Mouse (Mus musculus) layer of hippocampus, postnatal 14 days (tissue): ENCODE measurements around the gene Tsga10ip. TPM values are rescaled to one million over a fixed set of nuclear protein-coding genes. Genes with fewer than 3 reads are reported as not detected.
A peak's percentile ranks its signal among the peaks of the same experiment; 100 is the strongest.

Source experiments
- DNase-seq, 2 experiments: peaks; one replicate each; pipeline ENCODE4 v3.0.0; 2021 to 2022; ENCODE audit warnings: low spot score in 2 of 2, mixed read lengths in 1 of 2
- long read RNA-seq, 2 experiments: library from polyadenylated mRNA; stranded (forward); transcript quantifications; one replicate each; pipeline ENCODE4 v2.0.0; 2021
- total RNA-seq, 2 experiments: library from RNA; stranded (reverse); gene quantifications; 2 replicates each; pipeline ENCODE4 v1.2.3; 2021

The Tsga10ip gene
- total RNA-seq, result under 1 TPM in 1 of 2 experiments, not detected in 1; 0.67 TPM
- long read RNA-seq, experiment 1, partial matches to known transcripts, result 0 of 1 reads
- long read RNA-seq, experiment 1, other reads (novel, unspliced or antisense), result 1 of 1 reads
- long read RNA-seq, experiment 2, result 0 reads

DNA sequence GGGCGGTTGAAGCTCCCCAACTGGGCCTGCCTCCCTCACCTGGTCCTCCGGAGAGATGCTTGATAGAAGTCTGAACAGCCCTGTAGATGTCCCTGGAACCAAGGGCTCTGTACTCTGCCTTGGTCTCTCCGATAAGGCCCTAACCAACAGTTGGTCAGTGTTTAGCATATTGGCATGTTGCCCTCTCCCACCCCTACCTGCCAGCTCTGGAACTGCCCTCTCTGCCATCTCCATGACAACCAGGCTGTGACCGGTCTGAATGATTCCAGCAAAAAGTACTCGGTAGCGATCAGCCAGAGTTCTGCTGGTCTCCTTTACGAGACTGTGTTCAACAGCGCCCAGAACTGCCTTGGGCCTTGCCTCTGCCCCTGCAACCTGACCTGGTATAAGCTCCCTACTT, at the start of gene Tsga10ip:
Tsga10ip (minus strand) TSS at position 234 of the 400 bp plus-strand sequence.
- no peak for DNase-seq

DNA sequence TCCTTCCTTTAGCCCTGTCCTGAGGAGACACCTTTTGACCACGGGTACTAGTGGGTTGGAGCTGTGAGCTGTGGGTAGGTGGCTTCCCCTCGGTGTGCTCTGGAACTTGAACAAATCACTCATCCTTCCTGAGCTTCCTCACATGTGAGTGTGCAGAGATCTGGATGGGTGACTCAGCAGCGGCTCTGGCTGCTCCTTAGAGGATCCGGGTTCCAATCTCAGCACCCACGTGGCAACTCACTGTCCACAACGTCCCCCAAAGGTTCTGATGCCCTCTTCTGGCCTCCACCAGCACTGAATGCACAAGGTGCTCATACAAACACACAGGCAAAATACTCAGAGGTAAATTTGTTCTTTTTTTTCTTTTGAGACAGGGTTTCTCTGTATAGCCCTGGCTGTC, 49.4 kb upstream of the Tsga10ip start:
- no peak for DNase-seq

DNA sequence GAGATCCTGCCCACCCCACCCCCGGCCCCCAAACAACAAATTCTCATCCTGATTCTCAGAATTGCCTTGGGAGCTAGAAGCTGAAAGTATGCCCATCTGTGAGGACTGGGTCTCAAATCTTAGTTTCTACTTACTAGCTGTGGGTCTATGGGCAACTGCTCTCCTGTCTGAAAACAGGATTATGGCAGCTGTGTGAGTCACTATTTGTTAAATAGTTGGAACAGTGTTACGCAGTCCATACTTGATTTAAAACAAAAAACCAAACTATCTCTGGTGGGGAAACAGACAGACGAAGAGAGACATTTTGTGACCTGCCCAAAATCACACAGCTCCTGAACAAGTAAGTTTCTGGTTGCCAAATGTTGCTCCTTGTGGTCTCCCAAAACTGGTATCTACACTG, 47.3 kb upstream of the Tsga10ip start:
- DNase-seq, result no peak

DNA sequence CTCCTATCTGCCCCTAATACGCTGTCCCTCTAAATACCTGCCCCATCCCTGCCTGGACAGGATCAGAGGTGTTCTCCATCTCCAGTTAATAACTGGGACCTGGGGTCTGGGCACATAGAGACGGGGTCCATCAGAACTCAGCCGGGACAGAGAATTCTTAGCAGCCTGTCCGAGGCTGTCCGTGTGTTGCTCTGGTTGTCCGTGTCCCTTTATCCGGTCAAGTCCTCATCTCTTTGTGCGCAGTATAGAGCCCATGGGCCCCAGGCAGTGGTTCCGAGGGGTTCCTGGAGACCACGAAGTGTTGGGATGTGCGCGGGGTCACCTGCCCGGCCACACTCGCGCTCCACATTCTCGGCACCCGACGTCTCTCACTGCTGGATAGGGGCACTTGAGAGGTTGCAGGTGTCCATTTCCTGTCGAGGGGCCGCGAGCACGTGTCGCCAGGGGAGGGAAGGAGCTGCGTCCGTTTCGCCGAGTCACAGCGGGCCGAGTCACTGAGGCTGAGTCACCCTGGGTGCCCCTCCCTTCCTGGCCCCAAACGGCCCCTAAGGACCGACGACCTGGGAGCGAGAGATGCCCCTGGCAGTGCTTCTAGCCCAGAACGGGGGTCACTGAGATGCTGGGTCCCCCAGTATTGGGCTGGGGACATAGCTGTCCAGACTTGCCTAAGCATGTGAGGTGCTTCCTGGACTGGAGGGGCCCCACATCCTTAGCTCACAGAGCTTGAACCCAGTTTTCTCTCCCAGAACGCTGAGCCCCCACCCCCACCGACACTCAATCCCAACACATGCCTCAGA, 46.2 kb upstream of the Tsga10ip start:
- DNase-seq, result no peak

DNA sequence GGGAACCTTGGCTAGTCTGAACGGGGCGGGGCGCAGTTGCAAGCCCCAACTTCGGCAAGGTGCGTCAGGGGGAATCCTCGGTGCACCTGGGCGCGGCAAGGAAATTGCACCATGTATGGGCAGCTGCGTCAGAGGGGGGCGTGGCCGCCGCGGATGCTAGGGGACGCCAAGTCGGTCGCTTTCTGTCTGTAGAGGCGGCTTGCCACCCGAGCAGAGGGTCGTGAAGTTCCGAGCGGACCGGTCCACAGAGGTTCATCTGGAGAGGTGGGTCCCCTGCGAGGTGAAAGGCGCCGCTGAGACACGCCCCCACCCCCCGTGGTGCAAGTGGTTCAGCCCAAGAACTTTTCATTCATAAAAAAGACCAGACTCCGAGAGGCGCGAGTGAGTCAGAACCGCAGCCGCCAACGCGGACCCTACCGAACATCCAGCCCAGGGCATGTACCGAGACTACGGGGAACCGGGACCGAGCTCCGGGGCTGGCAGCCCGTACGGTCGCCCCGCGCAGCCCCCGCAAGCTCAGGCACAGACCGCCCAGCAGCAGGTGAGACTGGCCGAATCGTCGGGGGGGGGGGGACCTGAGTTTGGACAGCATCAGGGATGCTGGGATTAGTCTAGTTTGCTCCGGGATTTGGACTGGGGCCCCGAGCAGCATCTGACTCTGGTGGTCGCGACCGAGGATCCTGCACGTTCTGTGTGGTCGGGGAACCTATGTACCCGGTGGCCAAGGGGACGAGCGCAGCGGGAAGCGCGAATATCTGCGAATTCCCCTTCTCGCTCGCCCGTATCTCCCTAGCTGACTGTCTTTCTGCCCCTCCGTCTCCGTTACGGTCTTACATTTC, 45.4 kb upstream of the Tsga10ip start, which contains the start of gene Fosl1:
Fosl1 (plus strand) TSS at position 33 of the 839 bp plus-strand sequence.
- DNase-seq, result peak in 1 of 2 experiments; percentile 53

DNA sequence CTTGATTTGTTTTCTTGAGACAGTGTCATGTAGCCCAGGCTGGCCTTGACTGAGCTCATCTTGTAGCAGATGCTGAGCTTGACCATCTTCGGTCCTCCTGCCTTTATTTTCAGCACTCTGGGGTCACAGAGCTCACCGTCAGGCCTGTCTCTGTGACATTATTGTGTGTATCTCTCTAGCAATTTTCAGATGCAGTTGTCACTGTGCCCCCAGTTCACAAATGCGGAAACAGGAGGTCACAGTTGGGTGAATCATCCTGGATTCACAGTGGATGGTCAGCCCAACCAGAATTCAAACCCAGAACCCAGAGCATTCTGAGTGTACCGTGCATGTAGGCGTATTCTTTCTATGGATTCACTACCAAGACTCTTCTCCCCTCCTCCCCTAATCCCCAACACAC, 43.4 kb upstream of the Tsga10ip start:
- DNase-seq, result no peak

DNA sequence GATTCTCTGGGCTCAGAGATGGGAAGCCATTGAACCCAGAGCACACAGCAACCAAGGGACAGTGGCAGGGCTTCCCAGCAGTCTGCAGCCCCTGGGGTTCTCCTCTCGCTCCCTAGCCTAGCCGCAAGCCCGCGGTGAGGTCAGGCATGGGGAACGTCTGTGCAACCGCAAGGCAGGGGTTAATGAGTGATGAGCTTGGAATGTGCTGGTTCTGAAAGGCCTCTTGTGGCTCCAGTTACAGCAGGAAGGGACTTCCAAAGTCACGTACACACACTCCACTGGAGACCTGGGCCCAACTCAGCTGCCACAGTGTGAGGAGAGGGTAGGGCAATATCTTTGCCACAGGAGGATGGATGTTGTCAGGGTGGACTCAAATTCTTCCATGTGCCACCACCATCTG, 42.6 kb upstream of the Tsga10ip start:
- no peak for DNase-seq

DNA sequence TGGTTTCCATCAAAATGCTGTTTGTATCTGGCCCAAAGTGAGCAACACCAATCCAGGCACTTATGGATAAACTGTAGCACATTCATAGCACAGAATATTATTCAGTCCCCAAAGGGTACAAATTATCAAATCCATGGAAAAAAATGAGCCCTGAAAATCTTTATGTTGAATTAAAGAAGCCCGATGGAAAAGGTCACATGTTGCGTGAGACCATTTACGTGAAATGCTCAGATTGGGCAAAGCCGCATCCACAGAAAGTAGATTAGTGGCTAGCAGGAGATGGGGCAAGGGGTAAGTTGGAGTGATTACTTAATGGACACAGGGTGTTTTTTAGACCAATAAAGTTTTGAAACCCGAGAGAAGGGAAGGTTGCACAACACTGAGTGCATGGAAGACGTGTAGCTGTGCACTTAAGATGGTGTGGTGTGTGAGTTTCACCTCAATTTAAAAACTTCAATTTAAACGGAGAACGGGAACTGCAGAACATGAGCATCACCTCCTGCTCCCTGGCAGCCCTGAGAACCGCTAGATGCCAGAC, 42.1 kb upstream of the Tsga10ip start:
- no peak for DNase-seq

DNA sequence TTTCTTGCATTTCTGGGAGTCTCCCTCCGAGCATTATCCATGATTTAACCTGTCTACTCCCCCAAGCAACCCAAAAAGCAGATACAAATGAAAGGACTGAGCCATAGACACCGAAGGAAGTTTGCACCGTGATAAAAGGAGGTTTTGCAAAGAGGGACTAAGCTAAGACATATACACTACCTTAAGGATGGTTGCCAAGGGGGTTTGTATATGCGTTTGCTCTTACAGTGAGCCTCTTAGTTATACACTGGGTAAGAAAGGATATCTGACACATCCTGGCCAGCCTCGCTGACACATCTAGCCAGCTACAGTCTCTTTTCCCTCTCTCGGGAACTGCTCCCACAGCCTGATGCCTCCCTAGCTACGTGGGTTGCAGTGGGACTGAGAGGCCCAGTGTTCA, 31.6 kb upstream of the Tsga10ip start:
- DNase-seq, result no peak

DNA sequence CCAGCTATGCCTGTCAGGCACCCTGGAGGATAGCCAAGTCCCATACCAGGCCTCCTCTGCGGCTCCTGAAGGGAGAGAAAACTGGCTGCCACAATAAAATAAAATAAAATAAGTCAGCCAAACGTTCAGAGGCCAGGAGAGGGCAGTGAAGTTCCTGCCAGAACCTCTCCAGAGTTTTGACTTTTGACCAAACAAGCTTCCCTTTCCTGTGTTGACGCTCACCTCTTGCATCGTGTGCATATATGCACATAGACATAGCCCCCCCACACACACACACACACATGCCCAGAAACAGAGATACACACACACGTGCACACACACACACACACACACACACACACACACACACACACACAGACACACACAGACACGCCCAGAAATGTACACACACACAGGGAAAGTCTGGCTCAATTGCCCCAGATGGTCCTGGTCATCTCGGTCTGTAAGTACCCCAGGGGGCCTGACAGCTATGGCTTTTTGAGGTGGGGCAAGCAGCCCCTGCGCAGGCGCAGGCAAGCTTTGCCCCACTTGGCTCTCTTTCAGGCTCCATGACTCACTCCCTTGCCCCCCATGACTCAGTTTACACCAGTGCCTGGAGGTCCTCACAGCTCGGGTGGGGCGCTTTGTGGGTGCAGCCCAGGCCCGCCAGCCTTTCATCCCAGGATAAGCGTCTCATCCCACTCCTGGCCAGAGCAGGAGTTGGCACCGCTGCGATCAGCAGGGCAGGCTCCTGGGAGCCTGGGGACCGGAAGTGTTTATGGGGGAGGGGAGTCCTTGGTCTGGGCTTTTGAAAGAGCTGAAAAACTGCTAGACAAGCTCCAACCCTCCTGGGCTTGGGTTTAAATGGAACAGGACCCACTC, 30.9 kb upstream of the Tsga10ip start:
- no peak for DNase-seq

DNA sequence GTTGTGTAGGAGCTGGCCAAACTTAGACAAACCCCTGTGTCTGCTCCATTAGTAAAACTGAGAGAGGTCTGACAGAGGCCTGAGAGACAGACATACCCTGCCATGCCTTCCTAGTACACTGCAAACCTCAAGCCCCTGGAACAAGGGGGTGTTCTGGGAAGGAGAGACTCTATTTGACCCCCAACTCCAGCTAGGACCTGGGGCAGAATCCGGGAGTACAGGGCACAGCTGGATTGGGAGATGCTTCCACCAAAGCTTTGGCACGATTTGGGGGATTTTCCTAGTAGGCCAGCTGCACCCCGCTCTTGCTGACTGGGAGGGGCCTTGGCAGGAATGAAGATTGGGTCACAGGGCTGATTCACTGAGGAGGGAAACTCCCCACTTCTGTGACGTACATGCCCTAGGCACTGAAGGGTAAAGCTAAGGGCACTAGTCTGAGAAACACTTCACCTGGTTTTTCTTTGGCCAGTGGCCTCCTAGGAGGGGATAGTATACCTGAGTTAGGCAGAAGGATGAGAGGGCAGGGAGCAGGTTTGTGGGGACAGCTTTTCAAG, 29.7 kb upstream of the Tsga10ip start:
- DNase-seq, result no peak

DNA sequence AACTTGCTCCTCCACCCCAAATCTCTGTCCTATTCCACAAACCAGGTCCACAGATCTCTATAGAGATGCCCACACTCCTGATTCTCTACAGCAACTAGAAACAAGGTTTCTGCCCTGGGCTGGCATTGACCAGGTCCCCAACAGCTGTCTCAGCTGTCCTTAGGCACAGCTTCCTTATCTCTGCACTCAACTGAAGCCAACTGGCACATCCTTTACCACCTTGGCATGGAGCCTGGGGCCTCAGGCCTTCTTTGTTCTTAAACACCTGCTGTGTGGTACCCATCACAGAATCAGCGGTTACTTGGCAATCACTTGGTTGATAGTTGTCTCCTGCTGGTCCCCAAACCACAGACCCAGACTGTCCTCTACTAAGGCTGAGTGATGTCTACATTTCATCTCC, 28.1 kb upstream of the Tsga10ip start:
- DNase-seq, result no peak

DNA sequence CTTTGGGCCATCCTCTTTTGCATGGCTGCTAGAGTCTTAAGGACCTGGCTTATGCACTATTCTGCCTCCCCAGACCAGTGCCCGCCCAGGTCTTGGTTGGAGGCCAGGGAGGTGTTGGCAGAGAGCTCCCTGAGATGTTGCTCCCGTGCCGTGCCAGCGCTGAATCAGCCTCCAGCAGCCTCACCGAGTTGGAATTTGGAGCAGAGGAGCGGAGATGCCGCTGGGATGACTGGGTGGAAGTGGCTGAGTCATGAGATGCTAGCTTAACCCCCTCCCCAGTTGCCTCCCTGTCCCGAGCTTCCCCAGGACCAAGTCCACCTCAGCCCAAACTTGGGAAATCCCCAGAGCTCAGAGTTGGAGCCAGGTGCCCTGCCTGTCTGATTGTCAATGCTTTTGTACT, 27.5 kb upstream of the Tsga10ip start:
- DNase-seq, result no peak

DNA sequence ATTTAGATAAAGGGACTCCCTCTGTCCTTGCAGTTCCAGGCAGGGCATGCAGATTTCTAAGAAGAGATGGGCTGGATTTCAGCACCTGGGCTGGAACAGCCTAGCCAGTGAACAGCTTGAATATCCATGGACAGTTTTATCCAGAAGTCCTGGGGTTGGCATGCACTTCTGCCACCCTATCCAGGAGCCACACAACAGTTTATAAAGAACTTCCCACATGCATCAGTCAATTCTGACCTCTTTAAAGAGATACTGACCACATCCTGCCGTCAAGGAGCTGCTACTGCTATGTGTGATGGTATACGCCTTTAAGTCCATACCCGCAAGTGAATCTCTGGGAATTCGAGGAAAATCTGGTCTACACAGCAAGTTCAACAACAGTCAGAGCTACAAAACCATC, 26.9 kb upstream of the Tsga10ip start:
- no peak for DNase-seq

DNA sequence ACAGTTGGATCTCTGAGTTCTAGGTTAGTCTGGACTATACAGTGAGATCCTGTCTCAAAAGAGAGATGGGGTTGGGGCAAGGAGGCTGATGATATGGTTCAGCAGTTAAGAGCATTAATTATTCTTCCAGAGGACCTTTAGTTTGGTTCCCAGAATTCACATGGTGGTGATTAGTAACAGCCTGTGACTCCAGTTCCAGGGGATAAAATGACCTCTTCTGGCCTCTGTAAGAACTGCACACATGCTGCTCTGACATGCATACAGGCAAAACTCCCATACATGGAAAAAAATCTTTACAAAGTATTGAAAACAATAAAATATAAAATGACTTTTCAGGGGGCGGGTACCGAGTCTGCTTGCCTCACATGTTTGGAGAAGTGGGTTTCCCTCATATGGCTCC, 25.8 kb upstream of the Tsga10ip start:
- DNase-seq, result no peak

DNA sequence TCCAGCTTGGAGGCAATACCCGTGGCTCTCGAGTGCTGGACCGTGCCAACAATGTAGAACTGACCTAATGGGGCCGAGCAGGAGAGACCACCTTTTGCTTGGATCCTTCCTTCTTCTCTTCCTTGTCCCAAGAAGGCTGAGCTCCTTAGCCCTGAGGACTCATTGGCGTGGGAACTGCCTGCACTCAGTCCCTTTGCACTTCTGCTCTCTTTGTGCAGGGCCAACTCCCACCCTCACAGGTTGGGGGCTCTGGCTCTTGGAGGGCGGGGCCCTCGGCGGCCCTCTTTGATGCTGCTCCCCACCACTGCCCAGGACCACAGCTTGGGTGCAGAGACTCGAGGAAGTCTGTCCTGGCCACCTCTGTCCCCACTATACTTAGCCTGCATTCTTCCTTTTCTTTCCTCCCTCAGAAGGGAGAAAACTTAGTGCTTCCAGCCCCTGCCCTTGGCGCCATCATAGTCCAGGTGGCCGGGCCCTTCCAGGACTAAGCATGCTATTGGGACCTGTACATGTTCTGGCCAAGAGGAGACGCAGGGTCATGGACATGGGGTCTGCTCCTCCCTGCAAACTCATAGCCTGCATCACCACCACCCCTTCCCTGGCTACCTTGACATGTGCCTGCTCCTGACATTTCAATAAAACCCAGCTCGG, 24.4 kb upstream of the Tsga10ip start:
- no peak for DNase-seq

DNA sequence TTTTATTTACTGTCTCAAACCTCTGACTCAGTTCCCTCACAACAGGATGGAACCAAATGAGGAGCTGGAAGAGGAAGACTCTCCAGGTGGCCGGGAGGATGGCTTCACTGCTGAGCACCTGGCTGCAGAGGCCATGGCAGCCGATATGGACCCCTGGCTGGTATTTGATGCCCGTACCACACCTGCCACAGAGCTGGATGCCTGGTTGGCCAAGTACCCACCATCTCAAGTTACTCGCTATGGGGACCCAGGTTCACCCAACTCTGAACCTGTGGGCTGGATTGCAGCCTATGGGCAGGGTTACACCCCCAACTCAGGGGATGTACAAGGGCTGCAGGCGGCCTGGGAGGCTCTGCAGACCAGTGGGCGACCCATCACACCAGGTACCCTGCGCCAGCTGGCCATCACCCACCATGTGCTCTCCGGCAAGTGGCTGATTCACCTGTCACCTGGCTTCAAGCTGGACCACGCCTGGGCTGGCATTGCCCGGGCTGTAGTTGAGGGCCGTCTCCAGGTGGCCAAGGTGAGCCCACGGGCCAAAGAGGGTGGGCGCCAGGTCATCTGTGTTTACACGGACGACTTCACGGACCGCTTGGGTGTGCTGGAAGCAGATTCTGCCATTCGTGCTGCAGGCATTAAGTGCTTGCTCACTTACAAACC, 23.7 kb upstream of the Tsga10ip start:
- DNase-seq, result no peak

DNA sequence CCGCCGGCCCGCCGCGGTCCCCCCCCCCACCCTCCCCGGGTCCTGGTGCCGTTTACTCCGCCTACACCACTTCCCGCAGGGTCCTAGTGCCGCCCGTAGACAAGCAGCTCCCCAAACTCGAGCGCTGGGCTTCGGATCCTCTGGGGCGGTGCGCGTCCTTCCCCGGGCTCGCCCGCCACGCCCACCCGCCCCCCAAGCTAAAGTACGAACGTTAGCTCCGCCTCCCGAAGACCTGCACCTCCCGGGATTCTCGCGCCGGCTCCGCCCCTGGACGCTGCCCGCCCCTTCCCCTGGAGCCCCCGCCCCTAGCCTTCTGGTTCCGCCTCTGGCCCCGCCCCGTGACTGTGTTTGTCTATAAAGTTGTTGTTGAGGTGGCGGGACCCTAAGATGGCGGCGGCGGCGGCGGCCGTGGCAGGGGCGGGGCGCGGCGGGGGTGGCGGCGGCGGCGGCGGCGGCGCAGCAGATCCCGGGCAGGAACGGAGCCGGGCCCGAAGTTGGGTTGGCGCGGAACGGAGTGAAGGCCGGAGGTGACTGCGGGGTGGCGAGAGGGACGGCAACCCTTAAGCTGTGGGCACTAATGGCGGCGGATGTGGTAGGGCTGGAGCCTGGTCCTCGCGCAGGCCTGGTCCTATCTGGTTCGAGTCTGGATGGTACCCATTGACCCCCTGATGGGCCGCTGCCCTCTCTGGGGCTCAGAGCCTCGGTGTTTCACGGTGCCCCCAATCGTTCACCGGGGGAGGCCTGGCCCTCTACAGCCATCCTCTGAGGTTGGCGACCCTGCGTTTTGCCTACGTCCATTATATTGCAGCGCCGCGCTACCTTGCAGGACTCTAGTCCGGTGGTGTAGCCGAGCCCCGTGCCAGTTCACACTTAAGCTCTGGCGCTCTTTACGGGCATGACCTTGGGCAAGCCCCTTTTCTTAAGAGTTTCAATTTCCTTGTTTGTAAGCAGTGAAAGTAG, 22.7 kb upstream of the Tsga10ip start, which contains the start of the genes Drap1 and AI837181:
Drap1 (minus strand) TSS at position 198 of the 960 bp plus-strand sequence.
AI837181 (plus strand) TSS at position 363 of the 960 bp plus-strand sequence.
- DNase-seq, result peak; percentile 92 to 95
